Mouse (Mus musculus): ENCODE data around the gene Mog.
A peak's percentile ranks its signal among the peaks of the same experiment; 100 is the strongest.
"Not testable (repeated sequence)": the region's sequence is repeated elsewhere in the genome, so short reads cannot be mapped to it uniquely, and the experiment has no call there.

Gene Mog

DNA sequence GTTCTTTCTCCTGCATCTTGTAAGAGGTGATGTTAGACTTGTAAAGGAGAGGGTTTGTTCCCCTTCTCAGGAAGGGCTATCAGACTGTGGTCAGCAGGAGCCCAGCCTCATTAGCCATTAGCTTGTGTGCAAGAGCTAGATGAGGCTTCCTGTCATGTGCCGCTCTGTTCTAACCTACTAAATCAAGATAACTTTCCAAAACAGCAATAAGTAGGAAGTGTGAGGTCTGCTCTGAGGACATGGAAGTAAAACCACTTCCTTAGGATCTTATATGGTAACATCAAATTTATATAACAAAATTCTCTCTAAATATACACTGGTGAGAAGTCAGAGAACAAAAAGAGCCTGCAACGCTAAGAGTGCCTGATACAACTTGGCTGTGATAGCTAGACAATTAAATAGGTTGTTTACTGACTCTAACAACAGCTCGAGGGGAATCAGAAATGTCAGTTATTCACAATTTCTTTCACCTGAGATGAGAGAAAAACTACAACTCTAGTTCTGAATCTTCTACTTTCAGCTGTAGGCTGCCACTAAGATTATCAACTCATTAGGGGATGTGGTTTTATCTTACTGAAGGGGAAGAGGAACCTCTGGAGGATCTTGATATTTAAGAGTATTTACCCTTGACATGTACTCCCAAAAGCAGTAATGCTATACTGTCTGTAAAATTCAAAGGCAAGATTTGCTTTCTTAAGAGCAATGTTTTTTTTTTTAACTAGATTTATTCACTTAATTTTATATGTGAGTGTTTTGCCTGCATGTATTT lies 30.7 kb downstream of the Mog start:
- no peak for DNase-seq

DNA sequence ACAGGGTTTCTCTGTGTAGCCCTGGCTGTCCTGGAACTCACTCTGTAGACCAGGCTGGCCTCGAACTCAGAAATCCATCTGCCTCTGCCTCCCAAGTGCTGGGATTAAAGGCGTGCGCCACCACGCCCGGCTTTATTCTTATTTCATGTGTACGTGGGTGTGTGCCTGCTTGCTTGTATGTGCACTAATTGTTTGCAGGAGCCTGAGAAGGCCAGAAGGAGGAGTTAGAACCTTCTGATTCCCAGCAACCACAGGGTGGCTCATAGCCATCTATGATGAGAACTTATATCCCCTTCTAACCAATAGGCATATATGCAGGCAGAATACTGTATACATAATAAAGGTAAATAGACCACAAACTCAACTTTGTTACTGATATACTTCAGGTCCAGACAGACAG lies 32.6 kb downstream of the Mog start:
- DNase-seq, result not testable (repeated sequence)

DNA sequence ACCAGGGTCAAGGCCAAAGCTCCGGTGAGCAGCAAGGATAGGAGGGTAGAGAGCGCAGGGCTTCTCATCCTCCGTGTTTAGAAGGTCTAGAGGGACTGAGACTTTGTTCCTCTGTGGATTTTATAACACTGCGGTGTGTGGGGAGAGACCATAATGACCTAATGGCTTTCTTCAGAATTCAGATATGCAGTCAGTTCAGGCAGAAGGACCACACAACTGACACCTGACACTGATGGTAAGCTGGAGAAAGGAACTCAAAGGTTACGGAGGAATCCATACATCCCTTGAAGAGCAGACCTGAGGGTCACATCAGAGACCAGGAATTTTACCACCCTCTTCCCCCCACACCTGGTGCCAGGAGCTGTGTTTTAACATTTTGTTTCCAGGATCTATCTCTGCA lies 33.8 kb downstream of the Mog start, which contains the start of gene H2-M5:
Gene H2-M5, minus strand, starts transcription at position 101 of the 400 bp plus-strand sequence.
- DNase-seq, result no peak

DNA sequence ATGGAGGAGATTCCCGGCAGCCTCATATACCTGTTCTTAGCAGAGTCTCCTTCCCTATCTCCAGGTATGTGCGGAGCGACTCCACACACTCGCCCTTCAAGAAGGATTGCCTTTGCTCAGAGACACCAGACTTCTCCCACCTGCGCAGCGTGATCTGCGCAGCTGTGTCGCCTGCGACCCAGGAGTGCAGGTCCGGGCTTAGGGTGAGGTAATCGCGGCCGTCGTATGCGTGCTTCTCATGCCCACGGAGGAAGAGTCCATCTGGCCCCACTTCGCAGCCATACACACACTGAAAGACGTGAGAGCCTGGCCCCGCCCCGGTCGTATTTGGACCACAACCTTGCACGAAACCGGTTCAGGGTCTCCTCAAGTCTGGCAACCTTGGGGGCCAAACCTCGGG lies 34.7 kb downstream of the Mog start:
- no peak for DNase-seq

DNA sequence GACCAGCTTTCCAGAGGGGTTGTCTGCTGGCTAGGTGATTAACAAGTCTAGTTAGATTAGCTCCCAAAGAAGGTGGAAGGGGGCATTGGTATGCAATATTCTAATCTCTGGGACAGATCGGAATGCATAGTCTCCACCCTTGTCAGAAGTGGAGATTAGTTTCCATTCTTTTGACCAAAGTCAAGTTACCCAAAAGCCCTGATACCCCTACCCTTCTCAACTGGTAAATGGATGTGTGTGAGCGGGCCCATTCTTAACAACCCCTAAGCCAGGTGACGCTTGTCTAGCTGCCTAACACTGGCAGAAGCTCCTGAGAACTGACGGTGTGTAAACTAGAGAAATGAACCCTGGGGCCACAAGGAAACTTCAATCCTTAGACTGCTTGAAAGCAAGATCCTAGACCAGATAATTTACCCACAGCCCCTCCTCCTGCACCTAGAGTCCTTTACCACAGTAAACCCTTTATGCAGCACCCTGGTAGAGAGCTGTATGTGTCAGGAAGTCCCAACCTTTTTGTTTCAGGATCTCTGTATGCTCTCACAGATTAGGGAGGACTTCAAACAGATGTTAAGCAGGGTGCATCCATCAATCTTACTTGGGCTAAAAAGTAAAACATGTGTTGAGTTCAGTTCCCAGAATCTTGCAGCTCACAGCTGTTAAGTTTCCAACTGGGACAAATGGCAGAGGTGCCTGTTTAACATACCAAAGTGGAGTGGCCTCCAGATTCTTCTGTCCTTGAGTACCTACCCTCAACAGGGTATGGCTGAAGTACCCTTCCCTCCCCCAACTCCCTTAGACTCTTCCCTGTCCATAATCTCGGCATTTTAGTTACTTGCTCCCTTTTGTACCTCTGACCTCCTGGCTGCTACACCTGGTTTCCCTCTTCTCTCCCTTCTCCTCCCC lies 40.7 kb downstream of the Mog start:
- no peak for DNase-seq

DNA sequence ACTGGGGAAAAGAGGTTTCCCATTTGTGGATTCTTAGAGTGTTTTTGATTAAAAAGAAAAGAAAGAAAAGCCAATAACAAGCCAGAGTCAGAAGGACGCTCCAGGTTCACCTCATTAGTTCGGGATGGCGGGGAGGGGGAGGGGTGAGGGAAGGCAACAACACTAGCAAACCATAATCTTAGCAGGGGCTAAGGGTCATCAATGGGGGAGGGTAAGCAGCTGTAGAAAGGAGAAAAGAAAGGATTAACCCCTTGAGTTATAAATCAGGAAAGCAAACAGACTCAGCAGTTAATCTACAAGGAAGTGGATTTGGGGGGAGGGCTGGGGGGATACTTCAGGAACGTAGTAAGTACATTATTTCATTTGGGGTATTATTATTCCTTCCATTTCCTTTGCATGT lies 41.4 kb downstream of the Mog start:
- no peak for DNase-seq

DNA sequence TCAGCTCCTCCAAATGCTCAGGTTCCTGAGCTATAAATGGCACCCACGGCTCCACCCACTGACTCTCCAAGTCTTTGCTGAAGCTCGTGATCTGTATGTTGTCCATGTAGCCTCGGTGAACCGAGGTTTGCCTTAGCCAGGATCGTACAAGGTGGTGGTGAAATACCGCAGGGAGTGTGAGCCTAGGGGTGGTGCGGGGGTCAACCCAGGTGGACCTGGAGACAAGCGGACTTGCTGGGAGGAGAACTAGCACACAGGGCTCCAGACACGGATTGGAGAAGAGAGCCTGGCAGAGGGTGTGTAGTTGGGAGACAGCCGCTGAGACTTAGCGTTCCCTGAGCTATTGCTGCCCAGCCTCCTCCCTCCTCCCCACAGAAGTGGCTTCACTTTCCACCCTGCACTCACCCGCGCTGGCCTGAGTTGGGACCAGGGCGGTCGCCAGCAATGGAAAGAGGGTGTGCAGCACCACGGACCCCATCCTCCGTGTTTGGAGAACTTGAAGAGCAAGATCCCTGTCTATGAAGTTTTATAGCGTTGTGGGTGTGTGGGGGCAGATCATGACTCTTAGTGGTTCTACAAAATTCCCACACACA lies 41.9 kb downstream of the Mog start, which contains the start of gene 2410137M14Rik:
Gene 2410137M14Rik, minus strand, starts transcription at position 17 of the 593 bp plus-strand sequence.
- DNase-seq, result peak in 1 of 2 experiments; percentile 31

DNA sequence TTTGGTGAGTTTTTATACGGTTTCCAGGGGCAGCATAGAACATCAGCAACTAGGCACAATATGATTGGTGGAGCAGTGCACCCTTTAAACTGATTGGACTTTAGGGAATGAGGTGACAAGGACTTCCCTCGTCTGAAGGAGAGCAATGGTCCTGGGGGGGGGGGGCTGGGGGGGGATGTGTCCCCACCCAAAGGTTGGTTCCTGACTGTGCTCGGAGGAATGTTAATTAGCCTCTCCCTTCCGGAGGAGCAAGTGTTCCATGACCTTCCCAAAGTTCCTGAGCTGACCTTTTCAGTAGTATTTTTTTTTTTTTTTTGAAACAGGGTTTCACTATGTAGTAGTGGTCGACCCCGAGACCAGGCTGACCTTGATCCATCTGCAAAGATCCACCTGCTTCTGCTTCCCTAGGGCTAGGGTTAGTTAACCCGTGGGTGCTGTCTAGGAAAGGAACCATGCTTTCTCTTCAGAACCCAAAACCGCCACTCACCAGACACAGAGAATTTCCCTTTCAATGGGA lies 49.9 kb downstream of the Mog start:
- DNase-seq, result no peak

DNA sequence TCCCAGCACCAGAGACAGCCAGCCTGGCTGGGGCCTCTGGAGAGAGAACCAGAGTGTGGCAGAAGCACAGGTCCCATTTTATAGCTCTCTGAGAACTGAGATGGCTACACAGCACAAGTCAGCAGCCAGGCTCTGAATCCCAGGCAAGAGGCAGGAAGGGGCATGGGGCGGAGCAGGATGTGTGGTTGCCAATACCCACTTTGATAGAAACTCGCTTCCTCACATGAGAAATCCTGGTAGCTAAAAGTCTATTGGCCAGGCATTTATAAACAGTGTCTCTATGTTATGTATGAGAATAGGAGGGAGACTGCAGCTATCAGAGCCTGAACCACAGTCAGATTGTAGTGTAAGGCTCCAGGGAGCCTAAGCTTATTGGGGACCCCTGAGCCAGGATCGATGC lies 50.4 kb downstream of the Mog start:
- DNase-seq, result peak in 1 of 2 experiments; percentile 35

DNA sequence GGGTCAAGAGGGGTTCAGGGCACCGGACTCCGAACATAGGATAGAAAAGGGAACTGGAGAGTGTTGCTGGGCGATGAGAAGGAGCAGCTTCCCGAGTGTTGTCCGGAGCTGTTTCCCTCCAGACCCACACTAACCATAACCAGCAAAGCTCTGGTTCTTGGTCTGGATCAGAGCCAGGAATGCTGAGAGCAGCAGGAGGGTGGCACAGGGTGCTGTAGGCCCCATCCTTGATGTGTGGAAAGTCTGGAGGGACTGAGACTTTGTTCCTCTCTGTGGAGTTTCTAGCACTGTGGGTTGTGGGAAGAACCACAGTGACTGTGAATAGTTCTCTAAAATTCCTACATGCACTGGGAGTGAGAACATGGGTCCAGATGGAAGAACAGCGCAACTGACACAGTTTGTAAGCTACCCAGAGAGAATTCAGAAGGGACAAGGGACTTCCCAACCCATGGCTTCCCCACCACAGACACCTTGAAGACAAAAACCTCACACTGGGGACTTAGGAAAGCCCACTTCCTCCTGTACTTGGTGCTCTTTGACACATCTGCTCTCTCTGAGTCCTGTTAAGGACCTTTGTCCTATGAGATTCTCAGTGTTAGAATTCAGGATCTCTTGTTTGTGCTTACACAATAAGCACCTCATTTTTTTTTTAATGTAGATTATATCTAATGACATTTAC lies 51.9 kb downstream of the Mog start:
- DNase-seq, result no peak

DNA sequence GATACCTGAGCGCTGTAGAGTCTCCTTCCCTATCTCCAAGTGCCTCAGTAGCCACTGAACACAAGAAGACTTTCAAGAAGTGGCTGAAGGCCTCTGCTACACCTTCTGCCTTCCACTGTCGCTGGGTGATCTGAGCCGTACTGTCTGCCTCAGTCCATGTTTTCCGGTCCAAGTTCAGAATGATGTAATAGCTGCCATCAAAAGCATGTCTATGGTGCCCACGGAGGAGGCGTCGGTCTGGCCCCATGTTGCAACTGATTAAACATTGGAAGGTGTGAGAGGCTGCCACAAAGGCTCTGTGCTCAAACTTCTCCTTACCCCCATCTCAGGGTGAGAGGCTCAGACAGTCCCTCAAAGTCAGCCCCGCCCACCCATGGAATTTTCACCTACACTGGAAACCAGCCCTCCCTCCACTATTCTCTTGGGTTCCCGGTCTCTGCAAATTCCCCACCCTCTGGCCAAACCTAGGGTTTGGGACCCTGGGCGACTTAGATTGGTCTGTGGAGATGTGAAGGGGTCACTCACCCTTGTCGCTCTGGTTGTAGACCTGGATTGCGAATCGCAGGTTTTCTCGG lies 52.8 kb downstream of the Mog start:
- DNase-seq, result no peak

DNA sequence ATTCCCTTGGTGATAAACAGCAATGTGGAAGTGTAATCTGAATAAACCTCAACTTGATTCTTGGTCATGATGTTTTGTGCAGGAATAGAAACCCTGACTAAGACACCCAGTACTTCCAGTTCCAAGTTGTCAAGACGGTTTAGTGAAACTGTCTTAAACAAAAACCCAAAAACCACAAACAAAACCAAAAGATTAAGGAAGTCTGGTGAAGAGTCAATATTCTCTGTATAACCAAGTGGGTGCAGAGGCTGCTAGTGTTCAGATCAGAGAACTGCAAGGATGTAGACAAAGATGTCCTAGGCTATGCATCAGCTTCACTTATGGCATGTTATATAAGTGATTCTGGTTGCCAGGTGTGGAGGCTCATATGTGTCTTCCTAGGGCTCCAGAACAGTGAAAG lies 56.3 kb downstream of the Mog start:
- DNase-seq, result no peak

DNA sequence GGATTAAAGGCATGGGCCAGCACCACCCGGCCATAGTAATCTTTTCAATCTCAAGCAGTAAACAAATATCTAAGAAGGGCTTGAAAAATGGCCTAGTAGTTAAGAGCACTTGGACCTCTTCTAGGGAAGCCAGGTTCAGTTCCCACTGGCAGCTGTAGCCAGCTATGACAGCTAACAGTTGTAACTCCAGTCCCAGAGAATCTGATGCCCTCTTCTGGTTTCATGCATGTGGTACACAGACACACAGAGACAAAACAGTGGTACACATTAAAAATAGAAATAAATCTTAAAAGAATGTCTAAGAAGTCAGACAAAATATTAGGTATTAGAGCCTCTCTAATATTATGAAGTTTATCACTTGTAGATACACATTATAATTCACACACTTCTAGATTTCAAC lies 62.1 kb downstream of the Mog start:
- DNase-seq, result no peak

All from lung, postnatal 4 days (tissue).